ENCODE assay signal across 11 mouse cellular contexts in the genomic region with DNA sequence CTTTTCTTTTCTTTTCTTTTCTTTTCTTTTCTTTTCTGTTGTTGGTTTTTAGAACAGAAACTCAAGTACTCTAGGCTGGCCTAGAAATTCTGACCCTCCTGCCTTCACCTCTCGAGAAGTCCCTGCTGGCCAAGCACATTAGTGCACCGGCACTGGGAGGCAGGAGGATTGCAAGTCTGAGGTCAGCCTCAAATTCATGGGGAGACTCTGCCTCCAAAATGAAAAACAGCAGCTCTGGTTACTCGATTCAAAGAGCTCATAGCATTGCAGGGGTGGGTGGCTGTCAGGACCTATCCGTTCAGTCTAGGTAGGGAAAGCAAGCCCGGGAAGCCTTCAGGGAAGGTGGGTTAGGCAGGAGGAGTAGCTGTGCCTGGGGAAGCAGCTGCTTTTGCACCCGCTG. TPM values are rescaled to one million over a fixed set of nuclear protein-coding genes. Genes with fewer than 3 reads are reported as not detected.
DNase-seq lines count a peak whose midpoint lies in the region; TF ChIP-seq lines count a peak whose summit lies in the region.
"Had no signal": no experiment of that assay in that cellular context is flagged by ENCODE, and none has a peak within 500 bp of the region (broad histone marks: within the 10 kb centered on the region; RNA-seq: fewer than 3 reads in every experiment).

No protein-coding gene starts in this region.

- peak overlapping the region; percentile 71 for H3K27ac ChIP-seq in gastrocnemius, adult 2 months
- H3K27ac ChIP-seq: liver, embryonic 15.5 days had no signal

- peak; percentile 23; the same call in 1 of the 2 replicates for TF ChIP-seq CTCF in gastrocnemius, adult 2 months (IDR thresholded peaks at IDR 0.05)

- intact Hi-C loops in gastrocnemius, adult 2 months (cut with DNase I), result no loop called here
- intact Hi-C loops in gastrocnemius, postnatal 14 days (cut with DNase I; ENCODE audit: low total_unique reads), result no loop called here

- no peak overlapping the region; the same call in 1 of the 2 replicates for H3K4me3 ChIP-seq in gastrocnemius, adult 2 months
- H3K4me3 ChIP-seq: liver, embryonic 15.5 days had no signal

- DNase-seq in gastrocnemius, adult 2 months, result no peak
- no peak for DNase-seq in gastrocnemius, postnatal 14 days
- DNase-seq in ES-CJ7 (ENCODE audit: low read depth, low spot score), result peak; percentile 30
- peak; percentile 54 for DNase-seq in forelimb bud, embryonic 11.5 days (ENCODE audit: low read depth, low spot score)
- peak; percentile 48 for DNase-seq in mesoderm, embryonic 11.5 days (ENCODE audit: low read depth, low spot score)
- DNase-seq in frontal cortex, adult 2 months (ENCODE audit: extremely low spot score in 1 of 2, low spot score in 1 of 2), result no peak
- no peak for DNase-seq in cerebellum, adult 11-12 months
- no peak for DNase-seq in right cerebral cortex, postnatal 25 days
- DNase-seq: kidney, adult 2 months; thymus, postnatal 36 days had no signal

RNA-seq across cellular contexts. Expression of gene Dnmt3a, which starts 37.0 kb away (rescaled TPM):
- 10 to 100 TPM; 57.5 to 97.5 TPM for total RNA-seq in gastrocnemius, adult 2 months (2021)
- 100 to 1,000 TPM; 119 to 137 TPM for total RNA-seq in gastrocnemius, postnatal 14 days (2021)
- polyA plus RNA-seq in frontal cortex, adult 2 months (2012; rRNA removed), result 42.5 and 44.7 TPM in 2 replicates

Comparison
In these comparisons a context has a peak if more than half of its experiments do, and no peak if none do; other contexts are left out.
1. DNase-seq: peak in ES-CJ7 (single experiment), forelimb bud, embryonic 11.5 days (single experiment) and mesoderm, embryonic 11.5 days (single experiment); none in gastrocnemius, adult 2 months (single experiment), gastrocnemius, postnatal 14 days (single experiment), frontal cortex, adult 2 months (0 of 2), cerebellum, adult 11-12 months (single experiment) and right cerebral cortex, postnatal 25 days (single experiment).